Mouse (Mus musculus): ENCODE results near the gene Acat1. TPM values are rescaled to one million over a fixed set of nuclear protein-coding genes. Genes with fewer than 3 reads are reported as not detected.

Gene Acat1
- total and polyA plus RNA-seq, 3 experiments = 157 to 342 (median 286) TPM

DNA sequence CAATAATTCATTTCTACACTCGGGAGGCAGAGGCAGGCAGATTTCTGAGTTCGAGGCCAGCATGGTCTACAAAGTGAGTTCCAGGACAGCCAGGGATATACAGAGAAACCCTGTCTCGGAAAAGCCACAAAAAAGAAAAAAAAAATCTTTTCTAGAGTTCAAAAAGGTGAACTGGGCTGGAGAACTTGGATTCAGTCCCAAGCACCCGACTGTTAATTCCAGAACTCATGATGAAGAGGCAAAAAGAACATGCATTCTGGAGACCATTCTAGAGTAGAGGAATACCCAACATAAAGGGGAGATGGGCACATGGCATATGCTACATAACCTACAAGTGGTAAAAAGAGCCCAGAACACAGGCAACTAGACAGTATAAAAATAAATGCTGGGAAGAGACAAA, 2.4 kb downstream of the Acat1 start:
- WGBS = 82% methylated on average over 4 of the region's 4 CpGs
- no peak for TF ChIP-seq EP300 (IDR thresholded peaks at IDR 0.05; ENCODE audit: insufficient read depth, low read depth, low read length)
- no peak for TF ChIP-seq POLR2A (IDR thresholded peaks at IDR 0.05; ENCODE audit: insufficient read depth, low read depth, low read length)
- Histone ChIP-seq H3K36me3 (ENCODE audit: control insufficient read depth, insufficient read depth, low read length) (peaks cover 8% of the 10 kb centered on the region), H3K4me1 (ENCODE audit: control insufficient read depth, insufficient read depth, low read length) (peaks cover 11% of the 10 kb centered on the region), H3K9ac (ENCODE audit: low read depth, low read length) (no peak overlapping the region), H3K27me3 (ENCODE audit: control insufficient read depth, insufficient read depth, low read length) (no peaks in the 10 kb centered on the region), H3K4me3 (no peak overlapping the region), H3K79me2 (replicated peaks; ENCODE audit: control insufficient read depth, insufficient read depth, low read length) (no peaks in the 10 kb centered on the region; the same call in 1 of the 2 replicates), H3K27ac (no peak overlapping the region)
- intact Hi-C loops (cut with DNase I) = loop anchor here (5.0 kb wide), 1 partner anchor 361 kb away; the partner anchor contains the start of gene Ddx10
- DNase-seq = no peak

GRCm38 (mm10) chr9:53607192-53607591, 3.0 kb downstream of the Acat1 start:
- Histone ChIP-seq H3K79me2 (replicated peaks; ENCODE audit: control insufficient read depth, insufficient read depth, low read length) (no peaks in the 10 kb centered on the region; the same call in 1 of the 2 replicates), H3K27me3 (ENCODE audit: control insufficient read depth, insufficient read depth, low read length) (no peaks in the 10 kb centered on the region), H3K4me3 (no peak overlapping the region), H3K9ac (ENCODE audit: low read depth, low read length) (no peak overlapping the region), H3K27ac (no peak overlapping the region), H3K36me3 (ENCODE audit: control insufficient read depth, insufficient read depth, low read length) (peaks cover 8% of the 10 kb centered on the region), H3K4me1 (ENCODE audit: control insufficient read depth, insufficient read depth, low read length) (peaks cover 12% of the 10 kb centered on the region)
- 95% methylated on average over 3 of the region's 3 CpGs for WGBS
- TF ChIP-seq POLR2A (IDR thresholded peaks at IDR 0.05; ENCODE audit: insufficient read depth, low read depth, low read length) (no peak), CTCF (IDR thresholded peaks at IDR 0.05) (no peak), EP300 (IDR thresholded peaks at IDR 0.05; ENCODE audit: insufficient read depth, low read depth, low read length) (no peak)
- no peak for DNase-seq
- intact Hi-C loops (cut with DNase I) = loop anchor here (5.0 kb wide), 1 partner anchor 360 kb away; the partner anchor contains the start of gene Ddx10

DNA sequence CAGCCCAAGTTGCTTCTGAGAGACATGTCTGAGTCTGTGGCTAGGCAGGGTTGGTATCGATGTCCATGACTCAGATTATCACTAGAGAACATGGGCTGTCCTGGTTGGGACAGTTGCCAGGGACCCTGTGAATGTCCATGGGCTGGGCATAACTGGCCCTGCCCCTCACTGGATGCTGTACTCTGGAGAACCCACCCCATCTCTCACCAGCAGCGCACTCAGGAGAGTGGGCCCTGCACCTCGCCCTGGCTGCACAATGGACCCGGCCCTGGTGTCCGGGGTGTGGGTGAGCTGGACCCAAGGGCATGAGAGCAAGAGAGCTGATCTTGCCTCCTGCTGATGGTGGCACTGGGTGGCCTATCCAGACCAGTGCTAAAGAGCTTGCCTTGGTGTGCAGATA, 5.2 kb downstream of the Acat1 start:
- no peak overlapping the region; the same call in 1 of the 2 replicates for H3K27ac ChIP-seq
- H3K79me2 ChIP-seq (replicated peaks; ENCODE audit: control insufficient read depth, insufficient read depth, low read length) = no peaks in the 10 kb centered on the region; the same call in 1 of the 2 replicates
- no peak for DNase-seq
- intact Hi-C loops (cut with DNase I) = loop anchor here (5.0 kb wide), 1 partner anchor 358 kb away; the partner anchor contains the start of gene Ddx10
- peaks cover 14% of the 10 kb centered on the region for H3K4me1 ChIP-seq (ENCODE audit: control insufficient read depth, insufficient read depth, low read length)
- WGBS = 87% methylated on average over 5 of the region's 5 CpGs
- H3K27me3 ChIP-seq (ENCODE audit: control insufficient read depth, insufficient read depth, low read length) = no peaks in the 10 kb centered on the region
- H3K4me3 ChIP-seq = no peak overlapping the region
- TF ChIP-seq EP300 (IDR thresholded peaks at IDR 0.05; ENCODE audit: insufficient read depth, low read depth, low read length) (no peak), POLR2A (IDR thresholded peaks at IDR 0.05; ENCODE audit: insufficient read depth, low read depth, low read length) (no peak), CTCF (IDR thresholded peaks at IDR 0.05) (no peak)
- no peak overlapping the region for H3K9ac ChIP-seq (ENCODE audit: low read depth, low read length)
- peaks cover 8% of the 10 kb centered on the region for H3K36me3 ChIP-seq (ENCODE audit: control insufficient read depth, insufficient read depth, low read length)

DNA sequence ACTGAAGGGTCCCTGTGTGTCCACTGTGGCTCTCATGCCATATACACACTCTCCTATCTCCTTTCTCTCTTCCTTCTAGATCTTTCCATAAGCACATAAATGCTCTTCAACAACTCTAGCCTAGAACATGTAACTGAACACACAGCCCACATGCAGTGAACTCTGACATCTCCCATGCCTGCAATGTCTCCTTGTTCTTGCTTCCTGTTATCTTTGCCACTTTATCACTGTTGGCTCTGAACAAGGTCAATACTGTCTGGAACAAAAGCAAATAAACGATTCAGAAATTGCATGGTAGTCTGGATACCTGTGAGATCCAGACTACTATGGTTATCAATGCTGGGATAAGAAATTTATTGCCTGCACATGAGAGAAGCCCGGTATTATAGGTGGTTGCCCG, 6.3 kb downstream of the Acat1 start:
- Histone ChIP-seq H3K27me3 (ENCODE audit: control insufficient read depth, insufficient read depth, low read length) (no peaks in the 10 kb centered on the region), H3K4me1 (ENCODE audit: control insufficient read depth, insufficient read depth, low read length) (peaks cover 14% of the 10 kb centered on the region), H3K27ac (peak overlapping the region; percentile 56), H3K4me3 (no peak overlapping the region), H3K79me2 (replicated peaks; ENCODE audit: control insufficient read depth, insufficient read depth, low read length) (peaks cover 3% of the 10 kb centered on the region; the same call in 1 of the 2 replicates), H3K36me3 (ENCODE audit: control insufficient read depth, insufficient read depth, low read length) (peaks cover 8% of the 10 kb centered on the region), H3K9ac (ENCODE audit: low read depth, low read length) (no peak overlapping the region)
- no peak for TF ChIP-seq POLR2A (IDR thresholded peaks at IDR 0.05; ENCODE audit: insufficient read depth, low read depth, low read length)
- TF ChIP-seq EP300 (IDR thresholded peaks at IDR 0.05; ENCODE audit: insufficient read depth, low read depth, low read length) = no peak
- TF ChIP-seq CTCF (IDR thresholded peaks at IDR 0.05) = no peak
- DNase-seq = no peak
- intact Hi-C loops (cut with DNase I) = no loop called here
- WGBS = 37% methylated on average over 3 of the region's 3 CpGs

DNA sequence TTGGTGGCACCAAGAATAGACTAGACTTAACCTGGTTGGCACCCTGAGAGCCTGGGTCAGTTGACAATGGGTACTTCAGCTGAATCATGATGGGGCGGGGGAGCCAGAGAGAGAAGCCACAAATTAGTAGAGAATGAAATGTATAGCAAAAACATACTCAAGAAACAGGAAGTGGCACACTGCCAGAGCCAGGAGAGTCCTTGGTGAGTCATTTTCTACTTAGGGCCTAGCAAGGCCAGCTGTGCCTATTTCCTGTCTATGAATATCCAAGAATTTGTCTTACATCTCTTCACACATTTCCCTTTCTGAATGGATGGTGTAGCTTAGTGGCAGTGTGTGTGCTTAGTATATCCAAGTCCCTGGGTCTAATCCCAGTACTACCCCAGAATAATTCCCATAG, 6.8 kb downstream of the Acat1 start:
- peak overlapping the region; percentile 56 for H3K27ac ChIP-seq
- no peak overlapping the region for H3K9ac ChIP-seq (ENCODE audit: low read depth, low read length)
- DNase-seq = peak in 1 of 2 experiments; percentile 24
- TF ChIP-seq CTCF (IDR thresholded peaks at IDR 0.05) (no peak), POLR2A (IDR thresholded peaks at IDR 0.05; ENCODE audit: insufficient read depth, low read depth, low read length) (no peak), EP300 (IDR thresholded peaks at IDR 0.05; ENCODE audit: insufficient read depth, low read depth, low read length) (no peak)
- peaks cover 3% of the 10 kb centered on the region; the same call in 1 of the 2 replicates for H3K79me2 ChIP-seq (replicated peaks; ENCODE audit: control insufficient read depth, insufficient read depth, low read length)
- H3K4me3 ChIP-seq = no peak overlapping the region
- WGBS = 45% methylated on average over 1 of the region's 1 CpGs
- no peaks in the 10 kb centered on the region for H3K27me3 ChIP-seq (ENCODE audit: control insufficient read depth, insufficient read depth, low read length)
- intact Hi-C loops (cut with DNase I) = no loop called here
- H3K36me3 ChIP-seq (ENCODE audit: control insufficient read depth, insufficient read depth, low read length) = peaks cover 7% of the 10 kb centered on the region
- peaks cover 14% of the 10 kb centered on the region for H3K4me1 ChIP-seq (ENCODE audit: control insufficient read depth, insufficient read depth, low read length)

DNA sequence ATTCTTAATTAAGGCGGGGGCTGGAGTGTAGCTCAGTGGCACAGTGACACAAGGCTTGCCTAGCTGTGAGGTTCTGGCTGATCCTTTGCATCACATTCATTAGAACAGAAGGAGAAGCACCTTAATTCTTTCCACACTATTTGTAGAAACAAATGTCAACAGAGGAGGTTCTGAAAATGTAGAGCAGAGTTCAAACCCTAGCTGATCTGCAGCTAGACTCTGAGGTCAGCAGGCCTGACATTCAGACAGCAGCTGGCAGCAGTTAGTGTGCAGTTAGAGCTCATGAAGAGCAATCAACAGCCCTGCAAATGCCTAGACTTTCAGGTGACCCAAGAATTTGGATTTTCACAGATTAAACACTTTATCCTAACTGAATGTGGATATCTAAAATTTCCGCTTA, 8.6 kb downstream of the Acat1 start:
- H3K27ac ChIP-seq = peak overlapping the region; percentile 88
- peak in 1 of 2 experiments; percentile 21 for DNase-seq

More for the DNA sequence above, 8.6 kb downstream of the Acat1 start:
- H3K4me3 ChIP-seq = no peak overlapping the region
- H3K9ac ChIP-seq (ENCODE audit: low read depth, low read length) = no peak overlapping the region
- TF ChIP-seq EP300 (IDR thresholded peaks at IDR 0.05; ENCODE audit: insufficient read depth, low read depth, low read length) = no peak
- TF ChIP-seq POLR2A (IDR thresholded peaks at IDR 0.05; ENCODE audit: insufficient read depth, low read depth, low read length) = no peak
- no peak for TF ChIP-seq CTCF (IDR thresholded peaks at IDR 0.05)
- H3K79me2 ChIP-seq (replicated peaks; ENCODE audit: control insufficient read depth, insufficient read depth, low read length) = peaks cover 3% of the 10 kb centered on the region; the same call in 1 of the 2 replicates
- no peaks in the 10 kb centered on the region for H3K27me3 ChIP-seq (ENCODE audit: control insufficient read depth, insufficient read depth, low read length)
- peaks cover 5% of the 10 kb centered on the region for H3K36me3 ChIP-seq (ENCODE audit: control insufficient read depth, insufficient read depth, low read length)
- 61% methylated on average over 2 of the region's 2 CpGs for WGBS
- intact Hi-C loops (cut with DNase I) = no loop called here
- H3K4me1 ChIP-seq (ENCODE audit: control insufficient read depth, insufficient read depth, low read length) = peaks cover 14% of the 10 kb centered on the region

Measured in heart, adult 2 months (tissue).